Mouse (Mus musculus) right cerebral cortex, adult 18-20 months (tissue): ENCODE results near the gene Creb1.

Experiments
- DNase-seq: peaks from one replicate; pipeline ENCODE4 v3.0.0; 2022; ENCODE audit warnings: mixed read lengths

Creb1 gene

DNA sequence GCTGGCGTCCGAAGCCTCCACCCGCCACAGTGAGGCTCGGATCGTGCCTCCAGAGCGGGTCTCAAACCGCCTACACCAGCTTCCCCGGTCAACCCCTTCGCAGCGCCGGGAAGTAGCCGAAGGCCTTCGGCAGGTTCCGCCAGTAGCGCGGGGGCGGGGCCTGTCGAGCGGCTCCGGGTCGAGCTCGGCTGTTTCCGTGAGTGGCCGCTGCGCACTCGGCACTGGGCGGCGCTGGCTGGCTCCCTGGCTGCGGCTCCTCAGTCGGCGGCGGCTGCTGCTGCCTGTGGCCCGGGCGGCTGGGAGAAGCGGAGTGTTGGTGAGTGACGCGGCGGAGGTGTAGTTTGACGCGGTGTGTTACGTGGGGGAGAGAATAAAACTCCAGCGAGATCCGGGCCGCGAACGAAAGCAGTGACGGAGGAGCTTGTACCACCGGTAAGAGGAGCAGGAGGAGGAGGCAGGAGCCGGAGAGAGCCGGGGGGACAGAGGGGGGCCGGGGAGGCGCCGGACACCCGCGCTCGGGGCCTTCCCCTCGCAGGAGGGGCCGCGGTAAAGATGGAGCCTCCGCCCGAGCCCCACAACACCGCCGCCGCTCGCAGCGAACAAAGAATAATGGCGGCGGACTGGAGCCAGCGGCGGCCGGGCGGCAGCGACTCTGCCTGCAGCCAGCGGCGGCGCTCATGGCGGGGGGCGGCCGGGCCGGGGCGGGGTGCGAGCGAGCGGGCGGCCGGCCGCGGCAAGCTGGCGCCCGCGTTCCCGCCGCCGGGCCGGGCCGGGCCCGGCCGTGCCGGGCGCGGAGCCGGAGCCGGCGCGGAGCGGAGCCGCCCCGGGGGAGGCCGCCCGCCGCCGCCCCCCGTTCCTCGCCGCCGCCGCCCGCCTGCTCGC is at the start of gene Creb1:
Gene Creb1, plus strand, starts transcription at position 57 of the 882 bp plus-strand sequence.
- DNase-seq = peak; percentile 99

DNA sequence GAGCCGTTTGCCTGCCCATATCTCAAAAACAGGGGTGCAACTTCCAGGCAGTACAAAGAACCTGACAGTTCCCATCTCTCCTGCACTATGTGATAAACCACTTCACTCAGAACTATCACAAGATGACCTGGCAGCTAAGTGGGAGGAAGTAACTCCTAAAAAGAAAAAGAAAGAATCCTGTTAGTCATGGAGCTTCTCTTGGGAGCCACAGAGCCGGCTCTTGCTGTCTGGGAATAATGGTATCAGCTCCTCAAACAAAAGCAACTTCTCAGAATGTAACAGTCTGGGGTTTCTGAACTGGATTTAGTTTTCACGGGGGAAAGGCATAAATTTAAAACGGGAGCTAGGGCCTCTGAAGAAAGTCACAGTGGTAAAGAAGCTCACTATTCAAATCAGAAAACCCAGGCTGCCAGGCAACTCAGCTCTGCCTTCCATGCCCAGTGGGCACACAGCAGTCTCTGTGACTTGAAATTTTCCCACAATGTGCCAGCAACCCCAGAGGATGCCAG is 43.9 kb upstream of the Creb1 start:
- no peak for DNase-seq

DNA sequence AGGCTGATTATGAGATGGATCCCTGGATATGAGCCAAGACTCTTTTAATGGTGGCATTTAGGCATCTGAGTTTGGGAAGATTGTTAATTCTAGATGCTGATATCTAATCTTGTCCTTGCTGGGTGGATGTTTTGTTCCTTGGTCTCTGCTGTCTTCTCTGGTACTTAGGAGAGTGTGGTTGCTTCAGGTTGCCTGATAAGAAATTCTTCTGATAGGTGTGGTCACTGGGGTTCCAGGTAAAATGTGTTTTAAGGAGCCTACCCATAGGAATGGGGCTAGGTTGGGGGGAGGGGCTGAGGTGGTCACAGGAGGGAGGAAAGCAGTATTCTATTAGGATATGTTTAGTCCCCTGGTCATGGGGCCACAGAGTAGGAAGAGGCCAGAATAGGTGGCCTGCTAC is 35.6 kb upstream of the Creb1 start:
- DNase-seq = no peak

DNA sequence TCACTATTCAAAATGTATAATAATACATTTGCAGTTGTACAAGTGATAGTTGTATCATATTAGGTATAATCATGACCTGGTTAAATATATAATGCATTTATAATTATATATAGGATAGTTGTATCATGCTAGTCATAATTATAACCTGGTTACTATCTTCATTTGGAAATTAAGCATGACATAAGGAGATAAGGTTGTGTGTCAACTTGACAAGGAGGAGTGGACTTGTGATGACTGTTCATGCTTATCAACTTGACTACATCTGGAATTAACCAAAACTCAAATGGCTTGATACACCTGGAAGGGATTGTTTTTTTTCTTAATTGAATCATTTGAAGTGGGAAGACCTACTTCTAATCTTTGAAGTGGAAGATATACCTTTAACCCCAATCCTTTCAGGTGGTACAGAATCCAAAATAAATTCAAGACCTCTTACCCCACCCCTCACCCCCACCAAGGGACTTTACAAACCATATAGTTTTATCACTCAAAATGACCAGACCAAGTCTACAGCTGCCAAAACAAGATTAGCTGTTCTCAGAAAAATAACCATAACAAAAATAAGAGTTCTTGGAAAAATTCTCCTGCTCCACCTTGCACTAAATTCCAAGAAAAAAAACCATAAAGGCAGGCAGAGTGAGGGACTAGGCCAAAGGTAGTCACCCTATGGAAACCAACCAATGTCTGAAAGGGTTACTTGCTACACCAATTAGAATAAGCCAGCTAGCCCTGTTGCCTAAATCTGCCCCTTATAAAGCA is 30.9 kb upstream of the Creb1 start:
- DNase-seq = no peak

DNA sequence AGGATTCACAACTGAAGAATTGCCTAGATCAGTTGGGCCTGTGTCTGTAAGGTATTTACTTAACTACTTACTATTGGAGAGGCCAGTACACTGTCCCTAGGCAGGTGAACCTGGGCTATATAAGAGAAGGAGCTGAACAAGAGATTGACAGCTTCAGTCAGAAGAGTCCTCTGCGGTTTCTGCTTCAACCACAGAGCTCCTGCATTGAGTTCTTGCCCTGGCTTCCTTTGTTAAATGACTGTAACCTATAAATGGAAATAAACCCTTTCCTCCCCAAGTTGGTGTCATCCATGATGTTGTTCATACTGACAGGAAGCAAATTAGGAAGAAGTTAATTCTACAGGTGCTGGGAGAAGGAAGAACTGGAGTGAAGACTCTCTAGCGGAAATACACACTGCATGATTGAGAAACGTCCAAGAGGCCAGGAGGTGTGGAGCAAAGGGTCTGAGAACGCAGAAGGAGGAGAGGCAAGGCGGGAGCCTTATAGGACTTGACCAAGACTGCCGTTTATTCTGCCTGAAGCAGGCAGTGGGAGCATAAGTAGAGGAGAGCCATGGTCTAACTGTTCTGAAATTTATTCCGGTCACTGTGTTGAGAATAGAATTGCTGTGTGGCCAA is 23.9 kb upstream of the Creb1 start:
- DNase-seq = no peak

DNA sequence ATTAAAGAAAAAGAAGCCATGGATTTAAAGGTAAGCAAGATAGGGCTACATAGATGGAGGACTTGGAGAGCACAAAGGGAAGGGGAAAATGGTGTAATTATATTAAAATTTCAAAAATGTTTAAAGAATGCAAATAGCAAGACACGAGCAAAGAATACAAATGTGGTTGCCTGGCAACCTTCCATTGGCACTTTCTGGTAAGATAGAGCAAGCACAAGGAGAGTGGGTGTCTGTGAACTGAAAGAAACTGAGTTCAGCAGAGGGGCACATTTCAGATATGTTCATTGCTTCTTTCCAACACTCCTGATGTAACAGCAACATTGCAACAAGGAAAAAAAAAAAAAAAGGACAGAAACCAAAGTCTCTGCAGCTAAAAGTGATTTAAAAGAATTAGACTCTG is 22.8 kb upstream of the Creb1 start:
- DNase-seq = peak; percentile 82

DNA sequence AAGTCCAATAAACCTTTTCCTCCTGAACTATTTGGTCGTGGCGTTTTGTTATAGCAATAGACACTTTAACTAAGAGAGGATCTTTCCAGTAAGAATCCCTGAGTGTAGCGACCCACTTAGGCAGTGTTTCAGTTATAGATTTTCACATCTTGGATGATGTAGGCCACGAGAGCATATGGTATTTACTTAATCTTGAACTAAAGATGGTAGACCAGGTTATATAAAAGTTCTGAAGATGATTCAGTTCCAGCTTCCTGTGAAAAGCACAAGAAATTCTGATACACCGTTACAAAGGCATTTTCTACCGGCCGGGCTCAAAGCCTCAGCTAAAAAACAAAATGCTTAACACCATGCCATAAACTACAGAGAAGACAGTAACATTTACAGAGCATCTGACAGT is 18.3 kb upstream of the Creb1 start:
- peak; percentile 42 for DNase-seq

DNA sequence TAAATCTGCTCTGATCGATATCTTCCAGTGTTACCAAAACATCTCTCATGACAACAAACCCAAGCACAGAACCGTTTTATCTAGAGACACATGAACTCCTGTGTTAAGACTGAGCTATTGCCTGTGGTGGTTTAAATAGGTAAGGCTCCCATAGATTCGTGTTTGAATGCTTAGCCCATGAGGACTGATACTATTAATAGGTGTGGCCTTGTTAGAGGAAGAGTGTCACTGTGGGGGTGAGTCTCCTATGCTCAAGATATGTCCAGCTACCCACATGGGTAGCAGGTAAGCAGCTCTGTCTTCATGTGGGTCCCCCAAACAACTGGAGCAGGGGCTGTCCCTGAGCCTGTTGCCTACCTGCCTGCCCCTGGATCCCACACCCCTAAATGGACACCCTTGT is 15.9 kb upstream of the Creb1 start:
- no peak for DNase-seq

DNA sequence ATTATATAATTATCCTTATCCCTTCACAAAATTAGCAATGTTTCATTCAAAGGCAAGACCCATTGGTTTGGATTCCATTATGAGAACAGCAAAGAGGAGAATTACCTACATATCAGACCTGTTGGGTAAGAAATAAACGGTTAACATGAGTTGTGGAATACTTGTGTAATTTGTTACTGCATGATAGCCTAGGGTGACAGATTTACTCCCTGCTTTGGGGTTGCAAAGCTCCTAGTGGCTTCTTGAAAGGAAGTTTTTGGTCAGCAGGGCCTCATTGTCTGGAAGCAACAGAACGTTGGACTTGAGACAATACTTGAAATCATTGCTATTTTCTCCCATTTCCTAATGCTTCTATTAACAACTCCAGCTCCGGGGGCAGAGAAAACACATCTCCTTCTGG is 14.0 kb upstream of the Creb1 start:
- no peak for DNase-seq

DNA sequence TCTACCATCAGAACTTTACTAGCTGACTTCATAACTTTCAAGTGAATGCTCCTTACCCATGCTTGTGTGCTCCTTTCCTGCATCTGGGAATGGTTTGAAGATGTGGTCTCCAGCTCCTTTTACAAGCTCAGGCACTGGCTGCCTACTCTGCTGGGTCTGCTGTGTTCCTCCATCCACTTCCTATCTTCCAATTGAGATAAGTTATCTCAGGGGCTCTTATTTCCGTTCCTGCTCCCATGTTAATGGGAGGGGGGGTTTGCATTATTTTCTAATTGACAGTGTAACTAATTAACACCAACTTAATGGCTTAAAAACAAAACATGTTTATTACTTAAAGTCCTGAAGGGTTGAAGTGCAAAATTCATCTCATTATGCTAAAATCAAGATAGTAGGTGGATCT is 13.1 kb upstream of the Creb1 start:
- DNase-seq = no peak

DNA sequence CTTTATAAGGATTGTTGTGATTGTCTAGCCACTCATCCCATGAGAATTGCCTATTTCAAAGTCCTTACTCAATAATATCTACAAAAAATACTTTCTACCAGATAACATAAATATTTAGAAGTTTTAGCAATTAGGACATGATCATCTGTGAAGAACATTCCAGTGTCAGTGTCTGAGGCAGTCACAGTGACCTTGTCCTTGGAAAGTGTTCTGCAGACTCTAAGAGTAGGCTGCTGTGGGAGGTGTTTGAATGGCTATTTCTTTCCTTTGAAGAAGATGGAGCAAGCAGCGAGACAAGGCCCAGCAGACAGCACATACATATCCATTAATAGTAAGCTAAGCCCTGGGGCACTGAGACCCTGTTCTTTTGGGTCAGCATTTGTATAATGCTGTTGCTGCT is 12.5 kb upstream of the Creb1 start:
- no peak for DNase-seq

DNA sequence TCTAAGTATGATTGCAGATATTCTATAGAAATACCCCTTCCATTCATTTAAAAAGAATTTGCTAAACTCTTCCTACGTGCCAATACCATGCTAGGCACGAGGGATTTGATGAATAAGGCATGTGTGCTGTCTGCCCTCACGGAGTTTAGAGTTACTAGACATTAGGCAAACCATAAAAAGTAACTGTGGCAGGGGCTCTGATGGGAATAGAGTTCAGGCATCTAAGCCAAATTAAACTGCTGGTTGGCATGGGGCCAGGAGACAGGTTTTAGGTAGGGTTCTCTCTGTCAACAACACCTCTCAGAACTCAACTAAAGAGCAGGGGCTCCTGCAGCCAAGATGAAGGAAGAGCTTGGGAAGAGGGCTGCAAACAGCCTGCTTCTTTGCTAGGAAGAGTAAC is 10.7 kb upstream of the Creb1 start:
- no peak for DNase-seq

DNA sequence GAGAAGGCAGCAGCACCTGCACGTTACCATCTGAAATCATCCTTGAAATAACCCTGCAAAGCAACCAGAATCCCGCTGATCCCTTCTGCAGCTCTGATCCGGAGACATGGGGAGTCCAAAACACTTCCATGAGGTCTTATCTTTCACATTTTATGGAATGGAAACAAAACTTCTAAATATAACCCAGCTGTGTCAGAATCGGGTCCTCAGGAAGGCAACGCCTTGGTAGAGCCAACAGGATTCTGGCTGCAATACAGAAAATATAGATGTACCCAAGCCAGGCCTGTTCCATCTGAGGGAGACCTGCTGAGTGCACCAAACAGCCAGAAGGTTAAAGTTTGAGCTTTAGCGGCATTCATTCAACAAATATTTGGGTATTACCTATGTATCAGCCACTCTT is 9.8 kb upstream of the Creb1 start:
- DNase-seq = no peak

DNA sequence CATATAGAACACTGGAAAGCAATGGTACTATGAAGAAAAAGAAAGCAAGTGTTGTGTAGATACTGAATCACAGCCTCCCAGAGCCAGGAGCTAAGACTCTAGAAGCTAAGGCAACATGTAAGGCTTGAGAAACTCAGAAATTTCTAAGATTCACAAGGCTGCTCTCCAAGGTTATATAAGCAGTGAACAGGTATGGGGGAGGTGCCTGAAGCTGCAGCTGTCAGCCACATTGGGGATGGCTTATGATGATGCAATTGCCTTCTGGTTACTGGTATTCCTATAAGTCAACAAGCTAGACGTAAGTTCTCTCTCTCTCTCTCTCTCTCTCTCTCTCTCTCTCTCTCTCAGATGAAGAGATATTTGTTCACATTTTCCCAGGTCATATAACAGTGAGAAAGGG is 9.3 kb upstream of the Creb1 start:
- DNase-seq = peak; percentile 55

DNA sequence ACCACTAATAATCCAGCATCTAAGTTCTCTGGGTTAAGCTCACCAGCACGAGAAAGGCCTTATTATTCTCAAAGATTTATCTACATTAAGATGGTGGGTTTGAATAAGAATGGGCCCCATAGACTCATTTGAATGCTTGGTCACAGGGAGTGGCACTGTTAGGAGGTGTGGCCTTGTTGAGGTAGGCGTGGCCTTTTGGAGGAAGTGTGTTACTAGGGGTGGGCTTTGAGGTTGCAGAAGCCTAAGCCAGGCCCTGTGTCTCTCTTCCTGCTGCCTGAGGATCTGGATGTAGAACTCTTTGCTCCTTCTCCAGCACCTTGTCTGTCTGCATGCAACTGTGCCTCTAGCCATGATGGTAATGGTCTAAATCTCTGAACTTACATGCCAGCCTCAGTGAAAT is 7.8 kb upstream of the Creb1 start:
- no peak for DNase-seq

DNA sequence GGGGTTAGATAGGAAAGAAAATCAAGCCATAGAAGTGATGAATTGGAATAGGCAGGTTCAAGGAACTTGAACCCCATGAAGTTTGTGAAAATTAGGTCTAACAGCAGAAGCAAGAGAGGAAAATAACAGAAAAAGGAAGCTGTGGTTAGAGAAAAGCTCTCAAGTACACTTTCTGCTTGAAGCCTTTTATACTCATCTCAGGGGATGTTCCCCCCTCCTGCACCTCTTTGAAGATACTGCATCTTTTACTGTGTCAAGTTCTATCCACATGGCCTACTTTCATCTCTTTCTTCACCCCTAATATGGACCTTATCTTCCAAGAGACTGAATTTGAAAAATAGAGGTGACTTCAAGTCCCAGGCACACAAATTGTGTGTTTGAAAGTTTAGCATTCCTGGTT is 4.8 kb upstream of the Creb1 start:
- DNase-seq = no peak

DNA sequence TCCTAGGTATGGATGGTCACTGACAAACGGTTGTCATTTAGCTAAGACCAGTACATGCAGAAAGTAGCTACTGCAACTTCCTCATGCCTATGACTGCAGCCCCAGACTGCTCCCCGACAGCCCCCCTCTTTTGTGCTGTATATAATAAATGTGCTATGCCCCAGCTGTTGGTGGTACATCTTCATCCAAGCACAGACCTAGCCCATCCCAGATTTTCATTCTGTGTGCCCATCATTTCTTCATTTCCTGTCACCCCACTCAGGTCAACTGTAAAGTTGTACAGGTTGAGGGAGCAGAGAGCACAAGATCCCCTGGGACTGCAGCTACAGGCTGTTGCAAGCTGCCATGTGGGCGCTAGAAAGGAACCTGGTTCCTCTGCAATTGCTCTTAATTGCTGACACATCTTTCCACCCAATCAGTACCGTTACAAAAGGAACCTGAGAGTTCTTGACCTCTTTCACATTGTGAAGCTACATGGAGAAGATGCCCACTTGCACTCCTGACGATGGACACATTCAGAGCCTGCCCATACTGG is 2.6 kb upstream of the Creb1 start:
- no peak for DNase-seq

DNA sequence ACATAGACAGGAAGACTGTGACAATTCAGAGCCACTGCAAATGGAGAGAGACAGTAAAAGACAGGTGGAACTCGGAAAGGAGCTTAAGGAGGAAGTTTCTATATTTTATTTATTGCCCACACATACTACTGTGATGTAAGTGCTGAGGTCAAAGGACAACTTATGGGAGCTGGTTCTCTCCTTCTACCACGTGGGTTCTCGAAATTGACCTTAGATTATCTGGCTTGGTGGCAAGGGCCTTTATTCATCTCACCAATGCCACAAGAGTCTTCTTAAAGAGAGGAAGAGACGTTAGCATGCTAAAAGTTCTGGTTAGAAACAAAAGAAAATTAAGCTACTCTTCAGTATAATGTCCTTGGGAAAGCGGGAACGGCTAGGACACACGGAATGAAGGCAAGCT is 897 bp upstream of the Creb1 start:
- no peak for DNase-seq

DNA sequence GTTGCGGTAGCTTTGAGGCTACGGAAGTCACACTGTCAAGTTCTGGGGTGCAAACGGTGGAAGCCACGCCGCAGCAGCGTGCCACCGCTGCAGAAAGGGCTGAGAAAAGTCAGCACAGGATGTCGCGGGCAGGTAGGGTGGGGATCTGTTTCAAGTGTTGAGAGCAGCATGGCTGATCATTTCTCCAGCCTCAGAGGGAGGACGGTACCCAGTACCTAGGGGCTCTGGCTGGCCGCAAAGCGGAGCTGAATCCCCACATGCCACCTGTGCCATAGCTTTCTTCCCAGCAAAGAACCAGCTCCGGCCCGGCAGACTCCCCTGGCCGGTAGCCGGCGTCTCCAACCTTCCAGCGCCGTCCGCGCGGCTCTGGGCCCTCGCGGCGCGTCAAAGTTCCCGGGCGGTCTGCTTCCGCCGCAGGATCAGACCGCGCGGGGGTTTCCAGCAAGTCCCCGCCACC is 350 bp upstream of the Creb1 start:
- no peak for DNase-seq

DNA sequence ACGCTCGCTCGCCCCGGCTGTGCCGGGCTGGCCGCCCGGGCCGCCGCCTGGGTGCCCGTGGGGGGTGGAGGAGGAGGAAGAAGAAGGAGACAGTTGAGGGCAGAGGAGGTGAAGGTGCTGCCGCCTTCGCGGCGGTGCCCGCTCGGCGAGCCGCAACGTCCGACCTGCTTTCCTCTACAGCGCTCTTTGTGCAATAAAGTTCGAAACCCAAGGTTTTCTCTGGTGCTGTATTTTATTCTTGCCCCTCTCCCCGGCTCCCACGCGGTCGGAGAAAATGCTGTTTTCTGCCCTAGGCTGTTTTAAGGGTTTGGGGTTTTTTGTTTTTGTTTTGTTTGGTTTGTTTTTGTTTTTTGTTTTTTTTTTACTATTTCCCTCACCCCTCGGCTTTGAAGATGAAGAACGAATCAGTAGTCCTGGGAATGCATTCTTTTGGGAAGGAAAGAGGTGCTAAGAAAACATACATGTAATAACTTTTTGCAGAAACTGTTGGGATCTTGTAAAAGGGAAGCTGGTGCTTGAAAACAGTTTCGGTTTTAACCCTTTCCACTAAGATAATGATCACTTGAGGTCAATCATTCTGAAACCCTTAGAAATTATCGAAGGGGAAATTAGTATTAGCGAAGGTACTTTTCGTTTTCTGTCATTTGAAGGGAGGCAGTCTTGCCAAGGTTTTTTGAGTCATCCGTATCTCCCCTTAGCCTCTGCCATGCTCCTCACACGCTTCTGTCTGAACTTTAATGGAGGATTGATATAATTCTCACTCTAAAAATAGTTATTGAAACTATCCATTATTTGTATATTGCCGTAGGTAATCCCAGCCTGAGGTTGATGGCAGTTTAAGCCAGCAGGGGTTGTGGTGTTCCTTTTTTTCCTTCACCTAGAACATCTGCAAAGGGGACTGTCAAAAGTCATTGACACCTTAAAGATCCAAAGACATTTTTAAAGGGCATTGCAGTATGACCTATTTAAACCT is 1.3 kb downstream of the Creb1 start:
- peak; percentile 49 for DNase-seq

DNA sequence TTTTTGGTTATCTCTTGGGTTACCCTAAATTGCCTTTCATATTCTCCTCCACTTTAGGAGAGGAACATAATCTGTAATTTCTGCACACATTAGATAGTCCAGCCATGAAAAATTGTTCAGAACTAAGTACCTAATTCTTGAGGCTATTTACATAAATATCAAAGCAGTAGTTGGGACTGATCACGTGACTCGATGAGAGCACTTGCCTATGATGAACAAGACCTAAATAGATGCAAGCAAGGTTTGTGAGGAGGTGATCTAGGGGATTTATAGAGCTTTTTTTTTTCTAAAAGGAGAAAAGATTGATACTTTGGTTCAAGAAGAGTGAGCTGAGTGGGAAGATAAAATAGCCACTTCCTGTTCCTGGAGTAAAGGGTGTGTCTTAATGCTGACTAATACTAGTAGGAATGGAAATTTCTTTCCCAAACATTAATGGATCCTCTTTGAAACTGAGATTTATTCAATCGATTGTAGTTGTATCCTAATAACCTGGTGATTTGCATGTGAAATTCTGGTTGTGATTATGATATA is 6.5 kb downstream of the Creb1 start:
- DNase-seq = no peak

DNA sequence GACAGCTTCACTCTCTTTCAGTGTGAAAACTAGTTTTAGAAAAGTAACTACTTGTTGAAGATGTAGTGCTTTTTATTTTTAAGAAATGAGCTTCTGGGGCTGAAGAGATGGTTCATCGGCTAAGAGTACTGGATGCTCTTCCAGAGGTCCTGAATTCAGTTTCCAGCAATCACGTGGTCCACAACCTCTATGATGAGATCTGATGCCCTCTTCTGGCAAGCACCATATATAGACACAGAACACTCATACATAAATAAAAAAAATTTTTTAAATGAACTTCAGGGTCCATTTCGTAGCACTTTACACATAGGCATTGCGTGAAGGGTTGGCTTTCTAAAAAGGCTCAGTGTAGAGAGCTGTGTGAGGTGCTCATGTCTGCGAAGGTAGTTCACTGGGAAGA is 11.3 kb downstream of the Creb1 start:
- DNase-seq = no peak
